Mouse (Mus musculus) liver, postnatal 0 days (tissue): Measurements from ENCODE around the gene Tcerg1l.

Experiments used
- CTCF ChIP-seq: sonication (generic); IDR thresholded peaks from 2 replicates; pipeline ENCODE4 v1.5.1; 2016; ENCODE audit warnings: antibody characterized with exemption, low read depth
- EP300 ChIP-seq: IDR thresholded peaks from 2 replicates; pipeline ENCODE4 v1.6.1; 2016; ENCODE audit warnings: antibody characterized with exemption, low read depth, mild to moderate bottlenecking

DNA sequence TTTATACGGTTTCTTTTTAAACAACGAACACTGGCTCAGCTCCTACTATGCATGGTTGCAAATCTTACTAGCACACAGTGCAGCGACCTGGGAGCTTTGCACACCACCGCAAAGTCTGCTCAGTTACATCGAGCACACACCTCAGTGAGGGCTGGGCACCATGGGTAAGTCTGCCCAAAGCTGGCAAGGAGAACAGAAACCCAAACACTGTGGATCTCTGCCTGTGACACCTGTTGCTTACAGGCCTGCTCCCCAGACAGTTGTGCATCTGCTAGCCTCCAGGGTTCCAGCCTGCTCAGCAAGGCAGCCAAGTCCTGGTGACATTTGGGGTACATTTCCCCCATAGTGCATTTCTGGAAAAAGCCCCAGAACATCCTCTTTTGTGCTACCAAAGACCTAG, 4.1 kb upstream of the Tcerg1l start:
- TF ChIP-seq CTCF (no peak), EP300 (no peak)
